Mouse (Mus musculus) CD8-positive naive resting alpha-beta T cell, adult 2 months (primary cell): Measurements from ENCODE around the gene Kcne2.
A peak's percentile ranks its signal among the peaks of the same experiment; 100 is the strongest.

Source experiments
- DNase-seq, 2 experiments: peaks; one replicate each; pipeline ENCODE4 v3.0.0; 2022; ENCODE audit warnings: low read depth in 2 of 2, low spot score in 2 of 2

The Kcne2 gene

DNA sequence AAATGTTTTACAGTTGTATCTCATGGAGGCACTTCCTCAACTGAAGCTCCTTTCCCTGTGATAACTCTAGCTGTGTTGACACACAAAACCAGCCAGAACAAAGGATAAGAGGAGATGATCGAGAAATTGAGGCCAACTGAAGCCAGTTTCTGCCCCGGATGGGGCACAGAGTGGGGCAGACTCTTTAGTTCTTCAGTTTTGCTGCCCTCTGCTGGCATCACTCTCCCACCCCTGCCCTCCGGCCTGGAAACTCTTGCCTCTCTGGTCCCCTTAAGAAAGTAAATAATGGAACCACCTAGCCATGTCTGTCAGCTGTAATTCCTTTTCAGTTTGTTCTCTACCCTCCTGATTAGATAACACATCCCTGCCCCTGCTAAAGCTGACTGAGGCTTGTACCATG is 15.8 kb downstream of the Kcne2 start:
- no peak for DNase-seq

DNA sequence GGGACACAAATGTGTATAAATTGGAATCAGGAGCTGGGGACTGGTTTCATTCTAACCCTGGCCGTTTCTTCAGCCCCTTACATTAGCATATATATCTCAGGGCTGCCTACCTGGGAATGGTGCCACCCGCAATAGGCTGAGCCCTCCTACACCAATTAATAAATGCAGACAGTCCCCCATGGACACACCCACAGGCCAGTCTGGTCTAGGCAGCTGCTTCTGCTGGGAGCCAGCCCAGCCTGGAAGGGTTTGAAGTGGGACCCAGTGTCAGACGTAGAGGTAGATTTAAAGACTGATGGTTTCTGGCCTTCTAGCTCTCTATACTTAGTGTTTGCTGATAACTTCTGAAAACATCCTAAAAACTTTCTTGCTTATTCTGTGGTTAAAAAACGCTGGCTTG is 16.9 kb downstream of the Kcne2 start:
- DNase-seq: no peak

DNA sequence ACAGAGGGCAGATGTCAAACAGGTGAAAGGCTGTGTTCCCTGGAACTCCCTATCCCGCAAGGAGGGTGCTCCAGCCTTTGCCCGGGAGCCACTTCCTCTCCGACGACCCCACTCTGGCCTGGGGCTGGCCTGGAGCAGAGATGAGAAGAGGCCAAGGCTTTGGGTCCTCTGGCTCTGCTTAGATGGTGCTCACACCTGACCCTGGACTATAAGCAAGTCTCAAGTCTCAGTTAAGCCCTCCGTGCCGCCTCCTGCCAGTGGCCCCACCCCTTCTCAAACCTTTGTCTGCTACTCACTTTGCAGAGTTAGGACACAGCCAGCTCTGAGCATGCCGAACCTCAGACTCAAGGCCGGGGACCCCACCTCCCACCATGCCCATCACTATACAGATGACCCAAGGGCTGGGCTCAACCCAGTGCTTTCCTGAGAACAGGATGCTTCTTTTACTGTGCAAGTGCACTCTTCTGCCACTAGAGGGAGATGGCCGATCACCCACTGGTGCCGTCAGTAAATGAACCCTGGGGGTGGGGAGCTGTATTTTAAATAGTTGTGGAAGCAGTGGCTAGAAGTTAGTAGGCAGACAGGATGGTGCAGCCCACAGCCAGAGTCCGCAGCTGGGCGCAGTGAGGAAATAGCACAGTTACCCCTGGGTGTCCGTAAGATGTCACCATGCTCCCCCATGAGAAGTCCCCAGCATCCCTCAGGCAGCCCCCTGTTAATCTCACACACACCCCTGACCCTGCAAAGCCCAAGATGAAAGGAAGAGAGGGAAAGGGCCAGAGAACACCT is 22.0 kb downstream of the Kcne2 start:
- peak; percentile 13 to 30 for DNase-seq

DNA sequence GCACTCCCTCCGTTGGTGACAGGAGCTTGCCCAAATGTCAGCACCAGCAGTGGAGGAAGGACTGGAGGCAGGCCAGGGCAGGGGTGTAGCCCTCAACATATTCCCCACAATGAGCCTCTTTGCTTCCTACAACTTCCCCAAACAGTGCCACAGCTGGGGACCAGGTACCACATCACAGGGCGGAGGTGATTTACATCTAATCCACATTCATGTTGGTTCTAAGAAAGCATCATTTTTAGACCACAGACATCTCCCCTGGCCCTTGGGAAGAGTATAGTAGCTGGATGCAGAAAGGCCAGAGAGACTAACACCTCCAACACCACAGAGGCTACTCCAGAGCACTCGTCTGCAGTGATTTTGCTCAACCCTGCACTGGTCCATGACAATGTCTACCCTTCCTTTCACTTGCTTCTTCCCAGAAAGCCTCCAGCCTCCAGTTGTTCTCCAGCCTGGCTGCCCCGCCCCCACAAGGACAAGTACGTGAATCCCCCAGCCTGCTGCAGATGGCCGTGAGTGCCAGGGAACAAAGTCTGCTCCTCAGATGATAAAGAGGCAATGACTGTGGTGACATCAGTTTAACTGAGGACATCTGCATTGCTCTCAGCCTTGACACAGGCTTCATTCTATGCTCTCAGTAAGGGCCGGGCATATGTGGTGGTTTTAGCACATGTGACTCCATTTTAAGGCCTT is 24.0 kb downstream of the Kcne2 start:
- DNase-seq: no peak

DNA sequence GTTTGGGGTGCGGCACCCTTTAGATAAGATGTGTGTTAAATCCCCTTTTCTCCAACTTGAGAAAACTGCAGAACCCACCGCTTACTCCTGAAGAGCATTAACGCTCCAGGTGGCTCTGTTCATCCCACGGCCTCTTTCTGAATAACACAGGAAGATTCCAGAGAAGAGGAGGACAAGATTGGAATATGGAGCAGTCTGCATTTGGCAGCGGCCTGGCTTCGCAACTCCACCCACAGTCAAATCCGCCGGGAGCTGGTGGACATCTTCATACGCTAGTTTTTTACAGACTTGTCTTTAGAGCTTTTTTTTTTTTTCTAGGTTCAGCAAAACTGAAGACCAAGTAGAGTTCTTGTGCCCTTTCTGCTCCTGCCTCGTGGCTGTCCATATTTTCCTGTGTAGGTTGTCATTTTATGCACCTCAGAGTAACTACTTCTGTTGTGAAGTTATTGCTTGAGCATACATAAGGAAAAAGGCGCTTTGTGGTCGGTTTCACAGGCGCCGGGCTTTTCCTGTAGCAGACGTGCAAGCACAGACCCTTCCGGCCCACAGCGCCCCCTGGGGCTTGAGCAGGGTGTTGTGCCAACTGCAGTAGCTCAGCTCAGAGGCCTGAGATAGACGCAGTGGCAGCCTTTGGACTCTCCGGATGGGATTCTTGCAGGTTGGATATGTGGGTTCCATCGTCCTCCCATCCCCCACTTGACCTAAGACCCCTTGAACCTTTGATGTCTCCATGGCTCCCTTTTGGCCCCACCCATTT is 27.3 kb downstream of the Kcne2 start:
- peak; percentile 54 to 69 for DNase-seq

DNA sequence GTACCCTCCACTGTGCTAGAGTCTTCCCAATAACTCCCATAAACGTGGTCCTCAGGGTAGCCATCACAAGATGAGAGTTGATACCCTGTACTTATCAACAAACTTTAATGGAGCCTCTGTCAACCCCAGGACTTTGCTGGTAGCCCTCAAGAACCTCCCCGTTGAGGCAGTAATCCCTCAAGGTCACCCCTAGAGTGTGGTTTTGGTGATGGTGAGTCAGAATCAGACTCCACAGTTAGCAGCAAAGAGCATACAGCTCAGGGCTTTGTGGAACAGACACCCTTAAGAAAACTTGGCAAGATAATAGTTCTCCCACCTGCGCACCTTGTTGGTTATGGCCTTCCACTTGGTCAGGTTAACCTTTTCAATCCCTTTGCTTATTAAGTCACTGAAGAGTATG is 28.2 kb downstream of the Kcne2 start:
- DNase-seq: no peak

DNA sequence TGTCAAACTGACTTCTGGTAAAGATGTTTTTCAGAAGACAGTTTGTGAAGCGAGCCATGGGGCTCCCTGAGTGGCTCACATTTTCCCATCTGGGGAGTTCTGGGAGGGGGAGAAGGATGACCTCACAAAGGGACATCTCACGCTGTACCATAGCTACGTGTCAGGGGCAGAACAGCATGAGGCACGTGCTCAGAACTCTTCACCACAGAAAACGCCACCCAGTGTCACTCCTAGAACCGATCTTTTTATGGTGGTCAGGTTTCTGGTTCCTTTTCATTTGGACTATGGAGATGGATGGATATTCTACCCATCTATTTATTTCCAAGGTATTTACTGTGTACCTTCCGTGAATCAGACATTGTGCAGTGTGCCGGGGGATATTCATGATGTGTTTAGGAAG is 29.2 kb downstream of the Kcne2 start, which contains the start of gene Fam243:
Gene Fam243 (minus strand): TSS at position 101 of the 400 bp plus-strand sequence.
- no peak for DNase-seq

DNA sequence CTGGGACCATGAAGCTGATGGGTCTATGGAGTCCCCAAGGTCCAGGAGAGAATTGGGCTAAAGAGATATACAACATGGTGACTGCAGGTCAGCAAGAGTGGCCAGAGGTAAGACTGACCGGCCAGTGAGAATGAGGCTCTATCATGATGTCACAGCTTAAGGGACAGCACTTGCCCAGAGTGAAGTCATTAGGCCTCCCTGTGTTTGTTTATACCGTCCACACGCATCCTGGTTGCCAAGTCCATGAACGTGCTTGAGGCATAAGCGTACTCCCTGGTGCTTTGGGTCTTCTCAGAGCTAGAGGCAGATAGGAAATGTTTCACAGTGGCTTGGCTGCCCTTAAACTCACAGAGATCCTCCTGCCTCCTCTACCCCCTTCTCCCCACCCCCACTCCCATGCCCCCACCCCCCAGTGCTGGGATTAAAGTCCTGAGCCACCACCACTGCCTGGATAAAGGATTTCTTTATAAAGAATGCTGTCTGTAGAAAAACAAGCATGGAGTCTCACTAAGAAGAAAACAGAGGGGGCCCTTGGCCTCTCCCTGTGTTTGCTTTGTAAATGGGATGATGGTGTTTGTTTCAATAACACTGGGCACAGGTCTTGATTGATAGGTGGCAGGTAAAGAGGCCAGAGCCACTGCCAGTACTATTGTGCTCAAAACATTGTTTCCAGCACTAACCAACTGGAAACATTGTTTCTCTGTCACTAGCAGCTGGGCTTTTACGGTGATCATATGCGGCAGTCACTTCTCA is 32.3 kb downstream of the Kcne2 start:
- no peak for DNase-seq

DNA sequence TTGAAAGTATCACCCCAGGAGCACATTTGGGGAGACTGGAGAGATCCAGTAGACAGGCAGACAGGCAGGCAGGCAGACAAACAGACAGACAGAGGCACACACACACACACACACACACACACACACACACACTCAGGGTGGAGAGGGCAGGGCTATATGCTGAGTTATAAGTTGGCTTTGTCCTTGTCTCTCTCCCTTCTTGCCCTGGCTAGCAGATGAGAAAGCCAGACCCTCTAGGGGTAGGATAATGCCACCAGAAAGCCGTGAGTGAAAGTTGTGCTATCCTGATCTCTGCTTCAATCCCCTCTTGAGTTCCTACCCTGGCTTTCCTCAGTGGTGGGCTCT is 32.8 kb downstream of the Kcne2 start:
- no peak for DNase-seq

DNA sequence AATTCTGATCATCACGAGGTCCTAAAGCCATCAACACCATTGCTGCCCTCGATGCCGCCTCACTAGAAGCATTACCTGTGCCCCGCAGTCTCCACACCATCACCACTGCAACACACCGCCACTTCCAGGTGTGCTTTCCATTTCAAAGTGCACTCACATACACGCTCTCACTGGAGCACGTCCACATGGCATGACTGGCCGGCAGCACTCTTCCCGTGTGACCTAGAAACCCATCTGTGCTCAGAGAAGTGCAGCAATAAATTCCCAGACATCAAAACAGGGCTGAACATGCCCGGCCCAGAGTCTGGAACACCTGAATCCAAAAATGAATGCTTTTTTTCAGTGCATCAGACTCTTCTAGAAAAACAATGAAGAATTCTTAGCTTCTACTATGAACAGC is 35.7 kb downstream of the Kcne2 start:
- no peak for DNase-seq

DNA sequence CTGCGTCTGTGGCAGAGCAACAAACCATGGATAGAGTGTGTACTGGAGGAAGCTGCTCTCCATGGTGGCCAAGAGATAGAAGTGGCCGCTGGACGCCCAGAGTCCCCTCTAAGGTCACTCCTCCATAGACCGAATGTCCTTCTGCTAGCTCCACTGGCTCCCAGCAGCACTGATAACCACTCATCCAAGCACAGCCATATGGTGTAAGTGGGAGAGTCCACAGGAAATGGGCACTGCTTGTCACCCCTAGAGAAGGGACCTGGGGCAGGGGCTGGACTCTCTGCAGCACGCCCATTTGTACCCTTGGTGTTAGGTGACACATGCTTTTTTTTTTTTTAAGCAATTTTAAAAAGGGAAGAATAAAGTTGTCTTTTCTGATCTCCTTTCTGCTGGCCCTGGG is 38.8 kb downstream of the Kcne2 start:
- no peak for DNase-seq

DNA sequence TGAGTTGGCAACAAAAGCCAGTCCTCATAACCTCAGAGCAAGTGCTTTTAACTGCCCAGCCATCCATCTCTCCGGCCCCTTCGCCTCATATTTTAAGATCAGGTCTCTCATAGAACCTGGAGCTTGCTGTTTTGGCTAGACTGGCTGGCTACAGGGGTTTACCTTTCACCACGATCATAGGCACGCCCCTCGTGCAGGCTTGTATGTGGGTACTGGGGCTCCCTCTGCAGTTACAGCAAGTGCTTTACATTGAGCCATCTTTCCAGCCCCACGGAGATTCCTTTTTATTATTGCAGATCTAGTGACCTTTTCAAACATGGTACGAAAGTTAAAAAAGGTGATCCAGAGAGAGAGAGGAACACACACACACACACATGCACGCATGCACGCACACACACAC is 42.4 kb downstream of the Kcne2 start:
- no peak for DNase-seq

DNA sequence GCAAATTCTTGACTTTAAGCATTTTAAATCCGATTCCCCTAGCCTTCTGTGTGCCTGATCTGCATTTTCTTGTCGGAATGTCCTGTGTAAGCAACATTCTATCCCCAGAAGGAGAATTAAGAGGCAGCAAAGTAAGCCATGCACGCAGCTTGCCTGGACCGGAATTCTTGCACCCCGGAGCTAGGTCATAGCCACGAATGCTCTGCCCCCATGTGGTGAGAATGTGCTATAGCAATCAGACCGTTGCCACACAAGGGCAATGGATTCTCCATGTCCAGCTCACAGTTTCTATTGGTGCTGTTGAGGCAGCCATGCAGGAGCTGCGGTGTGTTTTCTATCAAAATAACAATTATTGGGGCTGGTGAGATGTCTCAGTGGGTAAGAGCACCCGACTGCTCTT is 44.1 kb downstream of the Kcne2 start:
- peak; percentile 14 to 44 for DNase-seq

DNA sequence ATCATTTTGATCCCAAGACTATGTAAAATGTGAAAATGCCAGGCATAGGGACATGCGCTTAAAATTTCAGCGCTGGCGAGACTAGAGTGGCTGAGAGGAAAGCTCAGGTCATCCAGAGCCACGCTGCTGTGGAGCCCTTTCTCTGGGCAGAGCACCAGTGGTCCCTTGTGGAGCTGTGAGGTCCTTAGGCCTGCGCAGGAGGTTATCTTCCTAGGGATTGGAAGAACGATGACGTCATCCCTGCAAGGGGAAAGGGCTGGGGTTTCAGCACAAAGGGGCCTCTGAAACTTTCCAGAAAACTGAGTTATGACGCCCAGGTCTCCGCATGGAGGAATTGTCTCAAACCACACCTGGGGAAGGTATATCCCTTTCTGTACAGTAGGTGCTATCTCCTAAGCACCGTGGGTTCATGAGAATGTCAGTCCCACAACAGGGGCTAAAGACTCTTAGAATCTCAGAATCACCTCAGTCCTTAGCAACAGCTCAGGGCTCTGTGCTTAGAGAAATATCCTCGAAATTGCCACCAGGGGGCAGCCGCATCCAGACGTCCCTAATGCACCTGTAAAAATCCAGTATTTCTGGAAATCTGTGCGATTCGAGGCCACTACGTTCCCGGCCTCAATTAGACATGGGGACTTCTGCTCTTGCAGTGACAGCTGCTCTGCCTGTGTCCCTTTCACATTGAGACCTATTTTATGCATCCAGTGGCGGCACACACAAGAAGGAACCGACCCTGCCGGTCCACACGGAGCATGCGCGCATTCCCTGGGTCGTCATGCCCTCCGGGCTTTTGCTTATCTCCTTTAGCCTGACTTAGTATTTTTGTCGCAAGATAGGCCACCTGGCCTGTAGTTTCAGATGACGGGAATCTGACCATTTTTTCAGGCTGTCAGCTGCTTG is 48.7 kb downstream of the Kcne2 start:
- peak; percentile 9 to 30 for DNase-seq

DNA sequence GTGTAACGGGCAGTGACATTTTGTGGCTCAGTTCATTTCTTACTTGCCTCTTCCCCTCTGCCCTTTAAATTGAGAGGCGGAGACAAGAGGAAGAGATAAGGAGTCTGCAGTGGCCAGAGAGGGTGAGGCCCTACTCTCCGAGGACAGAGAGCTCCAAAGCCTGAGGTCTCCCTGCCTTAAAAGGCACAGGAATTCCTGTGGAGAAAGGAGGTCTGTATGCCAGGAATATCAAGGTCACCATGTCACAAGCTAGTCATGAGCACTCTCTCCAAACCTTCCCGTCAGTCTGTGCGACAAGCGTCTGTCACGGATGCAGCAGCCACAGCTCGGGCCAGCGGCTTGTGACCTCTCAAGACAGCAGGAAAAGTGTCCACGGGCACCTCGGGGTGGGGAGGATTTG is 53.0 kb downstream of the Kcne2 start:
- DNase-seq: no peak

DNA sequence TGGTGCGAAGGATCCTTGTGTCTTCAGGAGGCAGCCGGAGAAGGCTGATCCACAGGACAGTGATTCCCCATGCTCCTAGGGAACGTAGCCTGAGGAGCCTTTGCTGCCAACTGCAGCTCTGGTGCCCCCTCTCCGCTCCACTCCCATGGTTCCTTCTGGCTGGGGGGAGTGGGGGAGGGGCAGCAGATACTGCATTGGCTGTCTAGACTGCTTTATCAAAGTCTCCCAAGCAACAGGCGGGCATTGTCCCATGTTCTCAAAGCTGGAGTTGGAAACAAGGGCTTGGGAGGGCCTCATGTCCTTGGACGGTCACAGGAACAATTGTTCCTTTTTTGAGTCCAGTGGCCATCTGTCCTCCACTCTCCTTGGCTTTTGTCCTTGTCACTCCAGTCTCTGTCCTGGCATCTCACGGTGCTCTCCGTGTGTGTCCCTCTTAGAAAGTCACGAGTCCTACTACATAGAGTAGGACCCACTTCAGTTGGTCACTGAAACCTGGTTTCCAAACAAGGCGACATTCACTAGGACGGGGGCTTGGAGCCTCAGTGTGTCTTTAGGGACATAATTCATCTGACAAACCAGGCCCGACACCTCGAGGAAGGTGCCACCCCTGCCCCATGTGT is 54.2 kb downstream of the Kcne2 start:
- DNase-seq: no peak
